Mouse (Mus musculus): Measurements from ENCODE around the gene Erp29. TPM values are rescaled to one million over a fixed set of nuclear protein-coding genes. Genes with fewer than 3 reads are reported as not detected.

Erp29 gene
- polyA plus RNA-seq, 1 experiment, result 365 TPM

DNA sequence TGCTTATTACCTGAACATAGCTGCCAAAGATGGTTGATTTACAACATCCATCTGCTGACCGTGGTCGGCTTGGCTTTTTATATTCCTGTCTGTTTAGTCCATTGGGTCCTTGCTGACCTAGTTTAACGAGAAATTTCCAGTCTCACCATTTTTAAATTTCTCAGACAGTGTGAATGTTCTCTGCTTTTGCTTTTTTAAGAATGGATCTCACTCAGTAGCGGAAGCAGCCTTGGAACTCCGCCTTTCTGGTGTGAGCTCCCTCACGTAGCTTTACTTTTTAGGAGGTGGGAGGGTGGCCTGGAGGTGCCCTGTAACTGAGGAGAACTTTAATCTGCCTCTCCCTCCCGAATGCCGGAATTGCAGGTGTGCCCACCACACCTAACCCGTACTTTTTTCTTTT is 31.6 kb downstream of the Erp29 start:
- Histone ChIP-seq H3K4me1 (ENCODE audit: control insufficient read depth, insufficient read depth, low read length) (peaks cover 14% of the 10 kb centered on the region), H3K4me3 (ENCODE audit: insufficient read depth, low read length) (no peak overlapping the region), H3K27ac (ENCODE audit: insufficient read depth, low read depth, low read length) (no peak overlapping the region)
- no peak for TF ChIP-seq CTCF (IDR thresholded peaks at IDR 0.05; ENCODE audit: low read depth, low read length)
- TF ChIP-seq POLR2A (IDR thresholded peaks at IDR 0.05; ENCODE audit: borderline replicate concordance, low read depth, low read length), result no peak

DNA sequence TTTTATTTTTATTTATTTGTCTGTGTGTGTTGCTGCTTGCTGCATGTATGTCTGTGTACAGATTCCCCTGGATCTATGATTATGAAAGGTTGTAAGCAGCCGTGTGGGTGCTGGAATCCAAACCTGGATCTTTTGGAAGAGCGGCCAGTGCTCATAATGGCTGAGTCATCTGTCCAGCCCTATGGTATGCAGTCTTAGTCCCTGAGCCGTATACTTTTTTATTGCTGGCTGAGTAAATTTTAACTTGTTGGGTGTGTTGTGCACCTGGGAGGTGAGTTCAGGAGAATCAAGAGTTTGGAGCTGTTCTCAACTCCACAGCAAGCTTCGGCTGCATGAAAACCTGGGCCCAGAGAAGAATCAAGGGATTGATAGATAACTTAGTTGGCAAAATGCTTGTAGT is 41.3 kb downstream of the Erp29 start:
- TF ChIP-seq POLR2A (IDR thresholded peaks at IDR 0.05; ENCODE audit: borderline replicate concordance, low read depth, low read length) (no peak), CTCF (IDR thresholded peaks at IDR 0.05; ENCODE audit: low read depth, low read length) (no peak)
- H3K4me1 ChIP-seq (ENCODE audit: control insufficient read depth, insufficient read depth, low read length), result peaks cover 14% of the 10 kb centered on the region
- H3K4me3 ChIP-seq (ENCODE audit: insufficient read depth, low read length), result no peak overlapping the region
- H3K27ac ChIP-seq (ENCODE audit: insufficient read depth, low read depth, low read length), result no peak overlapping the region

DNA sequence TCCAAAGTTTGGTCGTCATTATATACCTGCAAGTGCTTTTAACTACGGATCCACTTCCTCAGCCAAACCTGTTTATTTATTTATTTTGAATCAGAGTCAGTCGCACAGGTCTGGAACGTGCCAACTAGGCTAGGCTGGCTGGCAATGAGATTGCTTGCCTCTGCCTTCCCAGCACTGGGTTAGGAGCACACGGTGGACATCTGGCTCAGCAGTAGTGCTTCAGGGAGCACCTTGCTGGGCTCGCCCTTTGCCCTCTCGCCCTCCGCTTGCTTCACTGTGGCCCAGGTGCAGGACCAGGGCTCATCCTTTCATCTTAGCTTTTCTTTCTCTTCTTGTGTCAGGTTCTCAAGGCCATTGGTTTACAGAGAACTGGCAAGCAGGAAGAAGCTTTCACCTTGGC is 44.5 kb downstream of the Erp29 start:
- no peak for TF ChIP-seq CTCF (IDR thresholded peaks at IDR 0.05; ENCODE audit: low read depth, low read length)
- TF ChIP-seq POLR2A (IDR thresholded peaks at IDR 0.05; ENCODE audit: borderline replicate concordance, low read depth, low read length), result no peak
- no peak overlapping the region for H3K4me3 ChIP-seq (ENCODE audit: insufficient read depth, low read length)
- no peak overlapping the region for H3K27ac ChIP-seq (ENCODE audit: insufficient read depth, low read depth, low read length)
- H3K4me1 ChIP-seq (ENCODE audit: control insufficient read depth, insufficient read depth, low read length), result peaks cover 14% of the 10 kb centered on the region

DNA sequence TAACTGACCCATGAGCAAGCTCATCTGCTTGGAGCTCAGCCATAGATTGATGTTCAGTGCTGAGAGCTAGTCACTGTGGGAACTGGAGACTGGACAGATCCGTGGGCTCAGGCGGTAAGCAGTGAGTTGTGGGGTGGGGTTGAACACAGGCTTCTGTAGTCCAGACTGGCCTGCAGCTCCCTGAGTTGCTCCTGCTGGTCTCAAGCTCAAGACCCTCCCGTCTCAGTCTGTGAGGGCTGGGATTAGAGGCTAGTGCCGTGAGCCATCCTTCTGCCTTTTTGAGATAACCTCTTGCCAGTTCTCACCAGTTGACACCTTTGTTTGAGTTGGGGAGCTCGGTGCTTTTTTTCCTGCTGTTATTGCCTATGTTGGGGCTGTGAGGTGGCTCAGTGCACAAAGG is 51.5 kb downstream of the Erp29 start:
- H3K4me1 ChIP-seq (ENCODE audit: control insufficient read depth, insufficient read depth, low read length), result peaks cover 19% of the 10 kb centered on the region
- H3K4me3 ChIP-seq (ENCODE audit: insufficient read depth, low read length), result no peak overlapping the region
- TF ChIP-seq CTCF (IDR thresholded peaks at IDR 0.05; ENCODE audit: low read depth, low read length), result no peak
- no peak for TF ChIP-seq POLR2A (IDR thresholded peaks at IDR 0.05; ENCODE audit: borderline replicate concordance, low read depth, low read length)
- H3K27ac ChIP-seq (ENCODE audit: insufficient read depth, low read depth, low read length), result no peak overlapping the region

DNA sequence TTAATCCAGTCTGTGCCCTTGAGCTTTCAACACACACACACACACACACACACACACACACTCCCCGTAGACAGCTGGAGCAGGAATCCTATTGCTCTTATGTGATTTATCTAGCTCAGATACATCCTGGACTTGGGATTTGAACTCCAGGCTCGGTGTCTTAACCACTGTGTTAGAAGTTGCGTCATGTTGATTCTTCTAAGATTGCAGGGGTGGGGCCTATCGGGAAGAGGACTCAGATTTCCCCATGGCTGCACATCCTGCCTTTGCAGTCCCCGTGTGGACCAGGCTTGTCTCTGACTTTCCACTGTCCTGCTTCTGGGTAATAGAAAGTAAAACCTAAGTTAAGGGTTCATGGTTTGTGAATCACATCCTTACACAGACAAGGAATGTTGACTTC is 52.2 kb downstream of the Erp29 start:
- peak overlapping the region; percentile 96 for H3K4me3 ChIP-seq (ENCODE audit: insufficient read depth, low read length)
- peaks cover 19% of the 10 kb centered on the region for H3K4me1 ChIP-seq (ENCODE audit: control insufficient read depth, insufficient read depth, low read length)
- H3K27ac ChIP-seq (ENCODE audit: insufficient read depth, low read depth, low read length), result peak overlapping the region; percentile 26
- TF ChIP-seq POLR2A (IDR thresholded peaks at IDR 0.05; ENCODE audit: borderline replicate concordance, low read depth, low read length) (no peak), CTCF (IDR thresholded peaks at IDR 0.05; ENCODE audit: low read depth, low read length) (no peak)

DNA sequence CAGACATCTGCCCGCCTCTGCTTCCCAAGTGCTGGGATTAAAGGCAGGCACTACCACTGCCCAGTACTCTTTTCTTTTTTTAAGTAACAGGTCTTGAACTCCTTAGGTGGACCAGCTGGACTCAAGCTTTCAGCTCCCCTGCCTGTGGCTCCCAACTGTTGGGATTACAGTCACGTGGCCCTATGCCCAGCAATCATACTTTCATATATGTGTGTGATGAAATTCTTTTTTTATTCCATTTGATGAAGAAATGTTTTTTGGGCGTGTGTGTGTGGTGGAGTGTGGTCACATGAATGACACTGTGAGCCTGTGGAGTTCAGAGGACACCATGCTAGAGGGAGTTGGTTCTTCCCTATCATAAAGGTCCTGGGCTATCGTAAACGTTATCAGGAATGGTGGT is 52.8 kb downstream of the Erp29 start:
- peaks cover 19% of the 10 kb centered on the region for H3K4me1 ChIP-seq (ENCODE audit: control insufficient read depth, insufficient read depth, low read length)
- peak overlapping the region; percentile 26 for H3K27ac ChIP-seq (ENCODE audit: insufficient read depth, low read depth, low read length)
- TF ChIP-seq POLR2A (IDR thresholded peaks at IDR 0.05; ENCODE audit: borderline replicate concordance, low read depth, low read length), result no peak
- no peak for TF ChIP-seq CTCF (IDR thresholded peaks at IDR 0.05; ENCODE audit: low read depth, low read length)
- peak overlapping the region; percentile 96 for H3K4me3 ChIP-seq (ENCODE audit: insufficient read depth, low read length)

DNA sequence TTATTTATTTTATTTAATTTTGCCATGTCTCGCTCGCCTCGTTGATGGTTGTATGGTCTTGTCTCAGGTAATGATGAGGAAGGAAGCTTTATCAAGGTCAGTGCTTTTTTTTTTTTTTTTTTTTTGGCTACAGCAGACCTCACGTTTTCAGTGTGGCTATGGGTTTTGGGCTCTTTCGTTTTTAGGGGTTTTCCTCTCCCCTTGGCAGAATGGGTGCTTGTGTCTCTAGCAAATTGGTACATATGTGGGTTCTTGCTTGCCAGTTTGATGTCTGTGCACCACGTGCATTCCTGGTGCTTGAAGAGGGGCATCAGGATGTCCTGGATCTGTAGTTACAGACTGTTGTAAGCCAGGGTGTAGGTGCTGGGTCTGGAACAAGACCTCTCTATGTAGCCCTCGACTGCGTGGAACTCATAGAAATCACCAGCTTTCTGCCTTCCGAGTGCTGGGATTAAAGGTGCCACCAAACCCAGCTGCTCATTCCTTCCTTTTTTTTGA is 53.3 kb downstream of the Erp29 start:
- TF ChIP-seq POLR2A (IDR thresholded peaks at IDR 0.05; ENCODE audit: borderline replicate concordance, low read depth, low read length) (no peak), CTCF (IDR thresholded peaks at IDR 0.05; ENCODE audit: low read depth, low read length) (no peak)
- Histone ChIP-seq H3K4me3 (ENCODE audit: insufficient read depth, low read length) (peak overlapping the region; percentile 96), H3K4me1 (ENCODE audit: control insufficient read depth, insufficient read depth, low read length) (peaks cover 19% of the 10 kb centered on the region), H3K27ac (ENCODE audit: insufficient read depth, low read depth, low read length) (peak overlapping the region; percentile 26)

DNA sequence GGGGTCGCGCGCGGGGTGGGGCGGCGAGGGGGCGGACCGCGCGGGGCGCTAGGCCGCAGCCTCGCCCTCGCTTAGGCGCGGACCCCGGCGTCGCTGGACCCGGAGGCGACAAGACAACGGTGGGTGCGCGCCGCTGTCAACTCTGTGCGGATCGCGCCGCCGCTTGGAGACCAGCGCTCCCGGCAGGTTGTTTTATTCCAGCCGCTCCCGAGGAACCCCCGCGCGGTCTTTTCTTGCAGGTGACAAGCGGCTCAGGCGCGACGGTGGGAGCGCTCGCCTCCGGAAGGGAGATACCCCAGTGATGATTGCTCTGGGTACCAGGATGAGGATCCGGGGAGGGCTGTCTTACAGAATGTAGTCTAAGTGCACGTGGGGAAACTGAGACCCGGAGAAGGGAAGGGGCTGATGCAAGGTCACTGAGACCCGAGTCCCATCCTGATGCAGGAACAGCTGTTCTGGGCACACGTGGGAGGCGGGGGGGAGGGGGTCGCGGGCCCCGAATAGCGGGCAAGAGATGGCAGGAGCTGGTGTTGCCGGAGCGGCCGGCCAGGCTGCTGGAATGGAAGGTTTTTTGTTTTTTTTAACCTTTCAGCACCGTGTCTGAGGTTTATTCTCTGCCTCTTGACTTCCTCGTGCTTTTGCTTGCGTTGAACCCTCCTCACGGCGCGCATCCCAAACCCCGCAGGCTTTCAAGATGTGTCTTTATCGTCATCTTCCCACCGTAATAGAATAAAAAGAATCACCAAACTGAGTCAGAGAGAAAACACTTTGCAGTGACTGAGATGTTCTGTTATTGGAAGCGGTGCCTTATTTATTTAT is 54.0 kb downstream of the Erp29 start:
- H3K4me1 ChIP-seq (ENCODE audit: control insufficient read depth, insufficient read depth, low read length), result peaks cover 19% of the 10 kb centered on the region
- TF ChIP-seq POLR2A (IDR thresholded peaks at IDR 0.05; ENCODE audit: borderline replicate concordance, low read depth, low read length), result no peak
- TF ChIP-seq CTCF (IDR thresholded peaks at IDR 0.05; ENCODE audit: low read depth, low read length), result no peak

DNA sequence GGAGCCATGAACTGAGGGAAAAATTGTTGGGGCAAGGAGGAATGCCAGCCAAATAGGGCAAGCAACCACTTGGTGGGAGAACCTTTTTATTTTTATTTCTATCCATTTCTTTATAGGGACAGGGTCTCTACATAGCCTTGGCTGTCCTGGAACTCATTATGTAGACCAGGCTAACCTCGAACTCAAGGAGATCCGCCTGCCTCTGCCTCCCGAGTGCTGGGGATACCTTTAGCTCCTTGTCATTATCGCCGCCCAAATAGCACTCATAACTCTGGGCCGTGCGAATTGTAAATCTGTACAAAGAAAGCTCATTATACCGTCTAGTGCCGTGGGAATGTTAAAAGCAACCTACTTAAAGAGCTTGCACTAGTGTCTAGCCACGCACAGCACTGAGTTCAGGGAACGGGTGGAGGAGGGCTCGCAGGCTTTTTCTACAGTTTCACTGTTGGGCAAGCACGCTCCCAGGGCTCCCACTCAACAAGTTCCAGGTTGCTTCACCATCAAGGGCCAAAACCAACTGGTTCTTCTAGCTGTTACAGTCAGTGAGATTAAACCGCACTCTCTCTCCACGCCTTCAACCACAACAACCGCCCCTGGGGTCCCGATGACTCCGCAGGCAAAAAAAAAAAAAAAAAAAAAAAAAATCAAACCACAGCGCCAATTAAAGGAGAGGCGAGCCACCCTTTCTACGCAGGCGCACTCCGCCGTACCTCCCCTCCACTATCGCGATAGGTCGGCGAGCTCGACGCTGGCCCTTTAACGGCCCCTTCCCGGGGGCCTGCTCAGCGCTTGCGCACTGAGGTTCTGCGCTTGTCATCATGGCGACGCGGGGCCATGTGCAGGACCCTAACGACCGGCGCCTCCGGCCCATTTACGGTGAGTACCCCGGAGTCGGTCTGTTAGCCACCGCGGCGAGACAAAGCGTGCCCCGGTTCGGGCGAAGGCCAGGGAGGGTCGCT is 54.8 kb downstream of the Erp29 start, which contains the start of gene Naa25:
Naa25 (plus strand) TSS at position 750 of the 959 bp plus-strand sequence.
- peak within 1 kb of the TSS; percentile 96 for H3K4me3 ChIP-seq (ENCODE audit: insufficient read depth, low read length)
- peaks cover 19% of the 10 kb centered on the region for H3K4me1 ChIP-seq (ENCODE audit: control insufficient read depth, insufficient read depth, low read length)
- H3K27ac ChIP-seq (ENCODE audit: insufficient read depth, low read depth, low read length), result peak within 1 kb of the TSS; percentile 53
- TF ChIP-seq CTCF (IDR thresholded peaks at IDR 0.05; ENCODE audit: low read depth, low read length), result no peak
- no peak for TF ChIP-seq POLR2A (IDR thresholded peaks at IDR 0.05; ENCODE audit: borderline replicate concordance, low read depth, low read length)

More for the DNA sequence above, 54.0 kb downstream of the Erp29 start:
- peak overlapping the region; percentile 96 for H3K4me3 ChIP-seq (ENCODE audit: insufficient read depth, low read length)
- H3K27ac ChIP-seq (ENCODE audit: insufficient read depth, low read depth, low read length), result peak overlapping the region; percentile 42

All from bone marrow macrophage, adult 2 months (primary cell).